Mouse (Mus musculus) kidney, embryonic 14.5 days (tissue): ENCODE measurements around the gene Zfp54. TPM values are rescaled to one million over a fixed set of nuclear protein-coding genes. Genes with fewer than 3 reads are reported as not detected.

Source experiments
- polyA plus RNA-seq: library from polyadenylated mRNA; unstranded; fragments of >200 nt; fragmentation: Nextera tagmentation; extraction: Ambion mirVana; gene quantifications from 2 replicates; pipeline ENCODE4 v1.2.1, GENCODE M21; 2014

Zfp54 gene
- polyA plus RNA-seq, 1 experiment from 2014 or later, result 5.8 TPM

Other genes starting within 250 kb of the Zfp54 start
- gene Vmn1r234, start 197.1 kb upstream of the Zfp54 start, polyA plus RNA-seq, result not detected in 2 replicates
- gene Vmn1r235, start 166.8 kb upstream of the Zfp54 start, polyA plus RNA-seq, result not detected in 2 replicates
- not detected in 2 replicates for gene Vmn1r236, start 140.3 kb upstream of the Zfp54 start, polyA plus RNA-seq
- gene Vmn1r237, start 111.4 kb upstream of the Zfp54 start, polyA plus RNA-seq, result not detected in 2 replicates
- gene Zfp677, start 39.5 kb upstream of the Zfp54 start, polyA plus RNA-seq, result 3.8 and 4.2 TPM in 2 replicates
- gene Zfp51, start 27.1 kb downstream of the Zfp54 start, polyA plus RNA-seq, result 17.0 and 17.5 TPM in 2 replicates
- 9.4 and 14.1 TPM in 2 replicates for gene Zfp53, start 65.8 kb downstream of the Zfp54 start, polyA plus RNA-seq
- gene Zfp52, start 112.3 kb downstream of the Zfp54 start, polyA plus RNA-seq, result 3.0 and 3.6 TPM in 2 replicates
- 22.8 and 24.3 TPM in 2 replicates for gene Zfp948, start 143.8 kb downstream of the Zfp54 start, polyA plus RNA-seq
- 2.6 and 4.4 TPM in 2 replicates for gene Zfp983, start 227.4 kb downstream of the Zfp54 start, polyA plus RNA-seq